Mouse (Mus musculus) liver, embryonic 14.5 days (tissue): ENCODE data around the gene Gm1123. TPM values are rescaled to one million over a fixed set of nuclear protein-coding genes. Genes with fewer than 3 reads are reported as not detected.

ENCODE experiments used
- ATAC-seq: fragments of 200-750 bp; cut with Nextera tagmentation; 2 replicates; pipeline ENCODE4 v1.8.0; 2017; ENCODE audit warnings: moderate number of reproducible peaks, mild to moderate bottlenecking, moderate library complexity; ENCODE audit not compliant: insufficient read depth
- DNase-seq, 3 experiments: peaks; one replicate each; pipeline ENCODE4 v3.0.0-alpha.2; 2012 to 2013; ENCODE audit warnings: low read depth in 3 of 3, low spot score in 3 of 3
- H3K27ac ChIP-seq: fragments of 300-500 bp; sonication (generic); 2 replicates; pipeline ENCODE4 v1.5.1; 2014; ENCODE audit warnings: moderate library complexity, mild to moderate bottlenecking, control low read depth, inconsistent platforms
- H3K27me3 ChIP-seq: fragments of 300-500 bp; sonication (generic); 2 replicates; pipeline ENCODE4 v1.6.1; 2014; ENCODE audit warnings: mild to moderate bottlenecking, low read length, moderate library complexity; ENCODE audit not compliant: control insufficient read depth, insufficient read depth
- H3K36me3 ChIP-seq: fragments of 300-500 bp; sonication (generic); replicated peaks from 2 replicates; pipeline ENCODE4 v1.6.1; 2014; ENCODE audit warnings: low read depth; ENCODE audit not compliant: control insufficient read depth, insufficient read depth
- H3K4me1 ChIP-seq, 2 experiments: fragments of 200-500 bp in 1 of 2; fragments of 300-500 bp in 1 of 2; sonication (generic) in 1 of 2; replicated peaks; 2 replicates each; pipeline ENCODE4 v1.6.1; 2012 to 2014; ENCODE audit warnings: antibody characterized with exemption in 1 of 2, inconsistent platforms in 1 of 2, low read length in 1 of 2; ENCODE audit not compliant: control insufficient read depth in 2 of 2, insufficient read depth in 2 of 2
- H3K4me2 ChIP-seq: fragments of 300-500 bp; sonication (generic); 2 replicates; pipeline ENCODE4 v1.6.1; 2014; ENCODE audit warnings: low read depth, mild to moderate bottlenecking, control low read depth, moderate library complexity
- H3K4me3 ChIP-seq, 2 experiments: fragments of 200-500 bp in 1 of 2; fragments of 300-500 bp in 1 of 2; sonication (generic) in 1 of 2; 2 replicates each; pipeline ENCODE4 v1.5.1; 2012 to 2014; ENCODE audit warnings: low read depth in 2 of 2, low read length in 2 of 2, mild to moderate bottlenecking in 2 of 2, control low read depth in 1 of 2, inconsistent platforms in 1 of 2, moderate library complexity in 1 of 2; ENCODE audit not compliant: insufficient read depth in 1 of 2
- H3K9ac ChIP-seq: fragments of 300-500 bp; sonication (generic); replicated peaks from 2 replicates; pipeline ENCODE4 v1.6.1; 2014; ENCODE audit warnings: mild to moderate bottlenecking, control low read depth, moderate library complexity
- H3K9me3 ChIP-seq: fragments of 300-500 bp; sonication (generic); 2 replicates; pipeline ENCODE4 v1.6.1; 2016; ENCODE audit warnings: low read length, mixed read lengths; ENCODE audit not compliant: control insufficient read depth
- CTCF ChIP-seq: IDR thresholded peaks from 2 replicates; pipeline ENCODE4 v1.5.1; 2016; ENCODE audit warnings: antibody characterized with exemption, low read depth, control low read depth
- EP300 ChIP-seq: IDR thresholded peaks from 2 replicates; pipeline ENCODE4 v1.6.1; 2016; ENCODE audit warnings: antibody characterized with exemption, low read depth
- WGBS: fragments of 180-500 bp; shearing (Covaris S2); extraction: QIAGEN DNeasy Blood & Tissue Kit; methylation state at CpG from one replicate; pipeline ENCODE4 v1.1.7; 2014; ENCODE audit not compliant: insufficient replicate concordance; 5-methylcytosine and 5-hydroxymethylcytosine counted together
- polyA plus RNA-seq, 2 experiments: library from polyadenylated mRNA; depleted of rRNA in 1 of 2; stranded (reverse) in 1 of 2; unstranded in 1 of 2; fragments of >200 nt; fragmentation: Nextera tagmentation in 1 of 2; extraction: Ambion mirVana in 1 of 2; gene quantifications; 2 replicates each; pipeline versions ENCODE4 v1.2.1 to v1.2.3; 2012 to 2014

Gene Gm1123
- polyA plus RNA-seq, 2 experiments = 0.03 TPM; not detected in 1

DNA sequence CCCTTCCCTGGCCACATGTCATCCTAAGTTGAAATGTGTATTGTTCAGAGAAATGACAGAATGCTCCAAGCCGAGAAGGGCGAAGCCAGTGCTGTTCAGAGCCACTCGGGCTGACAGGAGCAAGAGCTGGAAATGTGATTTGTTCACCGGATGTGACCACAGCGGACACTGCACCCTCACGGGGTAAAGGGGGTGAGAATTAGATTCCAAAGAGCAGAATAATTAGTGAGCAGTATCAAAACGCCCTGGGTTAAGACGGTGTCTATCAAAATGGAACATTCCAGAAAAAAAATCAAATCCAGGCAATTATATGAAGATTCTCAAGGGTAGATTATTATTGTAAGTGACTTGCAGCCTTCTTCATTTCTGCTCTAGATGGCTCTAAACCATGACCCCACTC is 1.4 kb downstream of the Gm1123 start:
- no peak for TF ChIP-seq CTCF
- no peak for TF ChIP-seq EP300
- no peaks in the 10 kb centered on the region for H3K27me3 ChIP-seq
- H3K4me3 ChIP-seq = no peak overlapping the region
- no peak overlapping the region for H3K9ac ChIP-seq
- ATAC-seq = no peak
- DNase-seq = no peak
- no peaks in the 10 kb centered on the region for H3K4me1 ChIP-seq
- WGBS = 72% methylated on average over 8 of the region's 8 CpGs
- H3K9me3 ChIP-seq = no peaks in the 10 kb centered on the region
- H3K36me3 ChIP-seq = no peaks in the 10 kb centered on the region; the same call in 1 of the 2 replicates
- no peak overlapping the region for H3K27ac ChIP-seq
- H3K4me2 ChIP-seq = no peak overlapping the region

- 75% methylated on average over 8 of the region's 8 CpGs for WGBS
- no peak overlapping the region for H3K9ac ChIP-seq
- no peak for TF ChIP-seq CTCF
- no peak overlapping the region for H3K4me2 ChIP-seq
- ATAC-seq (no peak), DNase-seq (no peak)
- no peak overlapping the region for H3K27ac ChIP-seq
- H3K4me3 ChIP-seq = no peak overlapping the region
- H3K27me3 ChIP-seq = no peaks in the 10 kb centered on the region
- no peaks in the 10 kb centered on the region for H3K9me3 ChIP-seq
- H3K4me1 ChIP-seq = no peaks in the 10 kb centered on the region
- H3K36me3 ChIP-seq = no peaks in the 10 kb centered on the region
Measured at GRCm38 (mm10) chr9:99032031-99032430, 3.5 kb downstream of the Gm1123 start.

DNA sequence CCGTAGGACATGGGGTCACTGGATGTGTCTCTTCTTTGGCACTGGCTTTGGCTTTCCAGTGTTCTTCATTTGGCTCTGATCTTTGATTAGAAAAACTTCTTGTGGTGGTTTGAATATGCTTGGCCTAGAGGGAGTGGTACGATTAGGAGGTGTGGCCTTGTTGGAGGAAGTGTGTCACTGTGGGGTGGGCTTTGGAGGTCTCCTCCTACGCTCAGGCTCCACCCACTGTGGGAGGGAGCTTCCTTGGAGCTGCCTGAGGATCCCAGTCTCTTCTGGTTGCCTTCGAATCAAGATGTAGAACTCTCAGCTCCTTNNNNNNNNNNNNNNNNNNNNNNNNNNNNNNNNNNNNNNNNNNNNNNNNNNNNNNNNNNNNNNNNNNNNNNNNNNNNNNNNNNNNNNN is 13.8 kb downstream of the Gm1123 start:
- Histone ChIP-seq H3K27ac (no peak overlapping the region), H3K9ac (no peak overlapping the region), H3K4me1 (no peaks in the 10 kb centered on the region), H3K36me3 (no peaks in the 10 kb centered on the region), H3K4me2 (no peak overlapping the region), H3K4me3 (no peak overlapping the region), H3K27me3 (no peaks in the 10 kb centered on the region), H3K9me3 (no peaks in the 10 kb centered on the region)
- DNase-seq = no peak
- WGBS = 61% methylated on average over 4 of the region's 4 CpGs
- TF ChIP-seq EP300 (no peak), CTCF (no peak)
- ATAC-seq = no peak

GRCm38 (mm10) chr9:99021166-99021565 is 14.3 kb downstream of the Gm1123 start:
- no peak overlapping the region for H3K27ac ChIP-seq
- DNase-seq (no peak), ATAC-seq (no peak)
- no peak overlapping the region for H3K4me3 ChIP-seq
- H3K27me3 ChIP-seq = no peaks in the 10 kb centered on the region
- H3K36me3 ChIP-seq = no peaks in the 10 kb centered on the region
- WGBS = 51% methylated on average over 5 of the region's 5 CpGs
- TF ChIP-seq EP300 (no peak), CTCF (no peak)
- H3K9ac ChIP-seq = no peak overlapping the region
- H3K4me2 ChIP-seq = no peak overlapping the region
- no peaks in the 10 kb centered on the region for H3K4me1 ChIP-seq
- H3K9me3 ChIP-seq = no peaks in the 10 kb centered on the region

- no peaks in the 10 kb centered on the region for H3K9me3 ChIP-seq
- ATAC-seq (no peak), DNase-seq (no peak)
- TF ChIP-seq EP300 (no peak), CTCF (no peak)
- H3K27me3 ChIP-seq = no peaks in the 10 kb centered on the region
- no peaks in the 10 kb centered on the region for H3K4me1 ChIP-seq
- H3K4me3 ChIP-seq = no peak overlapping the region
- H3K27ac ChIP-seq = no peak overlapping the region
- H3K36me3 ChIP-seq = no peaks in the 10 kb centered on the region
- 68% methylated on average over 6 of the region's 6 CpGs for WGBS
- H3K9ac ChIP-seq = no peak overlapping the region
- H3K4me2 ChIP-seq = no peak overlapping the region
Measured at GRCm38 (mm10) chr9:99017679-99018078, 17.8 kb downstream of the Gm1123 start.
